Comparison of ENCODE assay signal across 10 mouse cellular contexts in genomic region chr2:30595796-30596195, GRCm38 (mm10). TPM values are rescaled to one million over a fixed set of nuclear protein-coding genes. Genes with fewer than 3 reads are reported as not detected.
DNase-seq lines count a peak whose midpoint lies in the region; ATAC-seq and TF ChIP-seq lines count a peak whose summit lies in the region.
"Had no signal": no experiment of that assay in that cellular context is flagged by ENCODE, and none has a peak within 500 bp of the region (broad histone marks: within the 10 kb centered on the region; RNA-seq: fewer than 3 reads in every experiment).

No protein-coding gene starts in this region.

- H3K4me1 ChIP-seq in kidney, adult 2 months (ENCODE audit: control insufficient read depth, insufficient read depth, low read length): peaks cover 7% of the 10 kb centered on the region; the same call in 1 of the 2 replicates
- H3K4me1 ChIP-seq in forebrain, embryonic 15.5 days: peaks cover 50% of the 10 kb centered on the region
- peaks cover 18% of the 10 kb centered on the region for H3K4me1 ChIP-seq in liver, postnatal 0 days (ENCODE audit: insufficient read depth)

- WGBS in kidney, adult 2 months: 86% methylated on average over 4 of the region's 4 CpGs
- 93% methylated on average over 4 of the region's 4 CpGs for WGBS in forebrain, embryonic 15.5 days
- WGBS in liver, postnatal 0 days (ENCODE audit: insufficient replicate concordance): 61% methylated on average over 4 of the region's 4 CpGs

- TF ChIP-seq EP300 in liver, postnatal 0 days (IDR thresholded peaks at IDR 0.05; ENCODE audit: low read depth): no peak

- ATAC-seq in forebrain, embryonic 15.5 days (replicated peaks): no peak
- no peak for ATAC-seq in liver, postnatal 0 days
- ATAC-seq in megakaryocyte-erythroid progenitor cell, adult 5-6 weeks (replicated peaks; ENCODE audit: low FRiP score, low TSS enrichment, poor library complexity, severe bottlenecking): no peak

- peak overlapping the region; percentile 83; the same call in 1 of the 2 replicates for H3K27ac ChIP-seq in kidney, adult 2 months (ENCODE audit: insufficient read depth, low read depth, low read length)
- peak overlapping the region; percentile 99 for H3K27ac ChIP-seq in forebrain, embryonic 15.5 days (replicated peaks)
- no peak overlapping the region for H3K27ac ChIP-seq in liver, postnatal 0 days (ENCODE audit: low read depth)

- TF ChIP-seq CTCF in kidney, adult 2 months (conservative IDR thresholded peaks at IDR 0.05; ENCODE audit: insufficient read depth, insufficient read length, low read depth, low read length): no peak
- TF ChIP-seq CTCF in liver, postnatal 0 days (IDR thresholded peaks at IDR 0.05; ENCODE audit: low read depth): no peak

- H3K9ac ChIP-seq in forebrain, embryonic 15.5 days (replicated peaks): no peak overlapping the region
- H3K9ac ChIP-seq in liver, postnatal 0 days (replicated peaks): no peak overlapping the region

- peak overlapping the region; percentile 54; the same call in 1 of the 2 replicates for H3K4me2 ChIP-seq in forebrain, embryonic 15.5 days (replicated peaks)
- no peak overlapping the region for H3K4me2 ChIP-seq in liver, postnatal 0 days (ENCODE audit: low read depth, low read length)

- peak overlapping the region; percentile 72; the same call in 1 of the 2 replicates for H3K4me3 ChIP-seq in kidney, adult 2 months (ENCODE audit: insufficient read depth, low read depth, low read length)
- no peak overlapping the region; the same call in 1 of the 2 replicates for H3K4me3 ChIP-seq in forebrain, embryonic 15.5 days
- no peak overlapping the region for H3K4me3 ChIP-seq in liver, postnatal 0 days (ENCODE audit: low read depth, low read length)

- no peak for DNase-seq in kidney, adult 2 months
- DNase-seq in kidney, postnatal 4 days: no peak
- DNase-seq in NIH3T3 (ENCODE audit: low read depth): peak; percentile 72
- DNase-seq in liver, postnatal 0 days: peak; percentile 13
- no peak for DNase-seq in urinary bladder, postnatal 25 days (ENCODE audit: low spot score)
- no peak for DNase-seq in frontal cortex, adult 2 months (ENCODE audit: extremely low spot score in 1 of 2, low spot score in 1 of 2)

- H3K36me3 ChIP-seq in kidney, adult 2 months (ENCODE audit: control insufficient read depth, insufficient read depth, low read length): no peaks in the 10 kb centered on the region
- H3K36me3 ChIP-seq in forebrain, embryonic 15.5 days: no peaks in the 10 kb centered on the region
- H3K36me3 ChIP-seq in liver, postnatal 0 days (replicated peaks; ENCODE audit: insufficient read depth, low read length): no peaks in the 10 kb centered on the region

- TF ChIP-seq POLR2A in kidney, adult 2 months (IDR thresholded peaks at IDR 0.05; ENCODE audit: low read depth, low read length): no peak

- no peaks in the 10 kb centered on the region for H3K27me3 ChIP-seq in kidney, adult 2 months (replicated peaks; ENCODE audit: control insufficient read depth, insufficient read depth, low read length)
- no peaks in the 10 kb centered on the region for H3K27me3 ChIP-seq in forebrain, embryonic 15.5 days
- no peaks in the 10 kb centered on the region for H3K27me3 ChIP-seq in liver, postnatal 0 days (ENCODE audit: insufficient read depth, low read length)

- H3K9me3 ChIP-seq in forebrain, embryonic 15.5 days: no peaks in the 10 kb centered on the region
- H3K9me3 ChIP-seq in liver, postnatal 0 days (ENCODE audit: low read length): no peaks in the 10 kb centered on the region

RNA-seq across cellular contexts. Expression of gene Cstad, which starts 1.0 kb away (rescaled TPM):
- 1.2 and 1.3 TPM in 2 replicates for polyA plus RNA-seq in kidney, adult 2 months (2012; rRNA removed)
- 0.63 and 1.4 TPM in 2 replicates for polyA plus RNA-seq in forebrain, embryonic 15.5 days (2015; fragmentation: Nextera tagmentation; extraction: Ambion mirVana)
- 0.22 TPM in 2 replicates for polyA plus RNA-seq in liver, postnatal 0 days (2015; fragmentation: Nextera tagmentation; extraction: Ambion mirVana)
- 4.2 and 5.7 TPM in 2 replicates for polyA plus RNA-seq in frontal cortex, adult 2 months (2012; rRNA removed)
- 2.7 TPM in 1 of 2 replicates, not detected in the other for total RNA-seq in megakaryocyte-erythroid progenitor cell, adult 5-6 weeks (2014; fragmentation: Nextera tagmentation)
- total RNA-seq in megakaryocyte-erythroid progenitor cell, adult 5-6 weeks (2017): 1.0 TPM in 1 of 2 replicates, not detected in the other
- total RNA-seq: monocyte, adult 5-6 weeks had no signal
- polyA plus RNA-seq: erythroblast, embryonic 14.5 days had no signal

Comparison
In these comparisons a context has a peak if more than half of its experiments do, and no peak if none do; other contexts are left out.
1. DNase-seq: peak in NIH3T3 (single experiment) and liver, postnatal 0 days (single experiment); none in kidney, adult 2 months (single experiment), kidney, postnatal 4 days (0 of 2), urinary bladder, postnatal 25 days (single experiment) and frontal cortex, adult 2 months (0 of 2).